Mouse (Mus musculus) small intestine, adult 2 months (tissue): Measurements from ENCODE around the gene Zbtb44.

ENCODE experiments used
- CTCF ChIP-seq: fragments of 200-500 bp; IDR thresholded peaks from 2 replicates; pipeline ENCODE4 v1.5.1; 2012; ENCODE audit warnings: low read depth, mild to moderate bottlenecking, control low read depth, inconsistent platforms, low read length, moderate library complexity, mixed read lengths; ENCODE audit not compliant: insufficient replicate concordance, insufficient read length; ENCODE audit errors: extremely low read depth
- POLR2A ChIP-seq: fragments of 200-500 bp; IDR thresholded peaks from 2 replicates; pipeline ENCODE4 v1.6.1; 2012; ENCODE audit warnings: low read depth, mild to moderate bottlenecking, control low read depth, inconsistent platforms, low read length, moderate library complexity

GRCm38 (mm10) chr9:31073797-31074196 lies 43.4 kb downstream of the Zbtb44 start:
- TF ChIP-seq POLR2A (no peak), CTCF (no peak)
